Mouse (Mus musculus) testis, adult 2 months (tissue): ENCODE results near the gene Etnk1.

ENCODE experiments used
- CTCF ChIP-seq: fragments of 200-500 bp; IDR thresholded peaks from 2 replicates; pipeline ENCODE4 v1.5.1; 2012; ENCODE audit warnings: low read depth, mild to moderate bottlenecking, inconsistent platforms, low read length, moderate library complexity; ENCODE audit not compliant: control insufficient read depth, insufficient read depth, insufficient replicate concordance
- POLR2A ChIP-seq: fragments of 200-500 bp; IDR thresholded peaks from 2 replicates; pipeline ENCODE4 v1.6.1; 2012; ENCODE audit warnings: low read depth, mild to moderate bottlenecking, inconsistent platforms, low read length, moderate library complexity; ENCODE audit not compliant: control insufficient read depth

- TF ChIP-seq POLR2A (no peak), CTCF (no peak)
These were observed 30.0 kb downstream of the Etnk1 start for GRCm38 (mm10) chr6:143197053-143197452.
